Mouse (Mus musculus) limb, embryonic 13.5 days (tissue): Measurements from ENCODE around the gene Maml2. TPM values are rescaled to one million over a fixed set of nuclear protein-coding genes. Genes with fewer than 3 reads are reported as not detected.

Experiments
- ATAC-seq: fragments of 200-750 bp; cut with Nextera tagmentation; 2 replicates; pipeline ENCODE4 v1.8.0; 2017; ENCODE audit warnings: low read depth, moderate number of reproducible peaks, moderate TSS enrichment; ENCODE audit not compliant: low FRiP score
- H3K27ac ChIP-seq: fragments of 300-500 bp; sonication (generic); 2 replicates; pipeline ENCODE4 v1.5.1; 2015; ENCODE audit warnings: inconsistent platforms, mild to moderate bottlenecking, moderate library complexity
- H3K27me3 ChIP-seq: fragments of 300-500 bp; sonication (generic); 2 replicates; pipeline ENCODE4 v1.6.1; 2015; ENCODE audit warnings: mild to moderate bottlenecking, inconsistent platforms
- H3K36me3 ChIP-seq: fragments of 300-500 bp; sonication (generic); 2 replicates; pipeline ENCODE4 v1.6.1; 2015; ENCODE audit warnings: inconsistent platforms, mild to moderate bottlenecking, moderate library complexity
- H3K4me1 ChIP-seq: fragments of 300-500 bp; sonication (generic); 2 replicates; pipeline ENCODE4 v1.6.1; 2015; ENCODE audit warnings: inconsistent platforms
- H3K4me2 ChIP-seq: fragments of 300-500 bp; sonication (generic); replicated peaks from 2 replicates; pipeline ENCODE4 v1.6.1; 2015; ENCODE audit warnings: inconsistent platforms, mild to moderate bottlenecking, moderate library complexity
- H3K4me3 ChIP-seq: fragments of 300-500 bp; sonication (generic); 2 replicates; pipeline ENCODE4 v1.5.1; 2015; ENCODE audit warnings: moderate library complexity, mild to moderate bottlenecking, inconsistent platforms
- H3K9ac ChIP-seq: fragments of 300-500 bp; sonication (generic); 2 replicates; pipeline ENCODE4 v1.6.1; 2015; ENCODE audit warnings: mild to moderate bottlenecking, inconsistent platforms
- H3K9me3 ChIP-seq: fragments of 300-500 bp; sonication (generic); 2 replicates; pipeline ENCODE4 v1.6.1; 2016; ENCODE audit warnings: inconsistent platforms
- WGBS: fragments of 180-500 bp; shearing (Covaris S2); methylation state at CpG from one replicate; pipeline ENCODE4 v1.1.7; 2015; 5-methylcytosine and 5-hydroxymethylcytosine counted together
- polyA plus RNA-seq: library from polyadenylated mRNA; unstranded; fragments of >200 nt; fragmentation: Nextera tagmentation; extraction: Ambion mirVana; gene quantifications from 2 replicates; pipeline ENCODE4 v1.2.1, GENCODE M21; 2015

The Maml2 gene
- polyA plus RNA-seq, 1 experiment from 2014 or later: 15.9 TPM

GRCm38 (mm10) chr9:13433501-13434090 lies 135.8 kb downstream of the Maml2 start:
- Histone ChIP-seq H3K9ac (no peak overlapping the region), H3K4me3 (no peak overlapping the region), H3K4me2 (no peak overlapping the region), H3K4me1 (peaks cover 36% of the 10 kb centered on the region), H3K9me3 (peaks cover 3% of the 10 kb centered on the region; the same call in 1 of the 2 replicates), H3K27ac (no peak overlapping the region), H3K27me3 (no peaks in the 10 kb centered on the region), H3K36me3 (no peaks in the 10 kb centered on the region)
- ATAC-seq: no peak
- WGBS: 80% methylated on average over 6 of the region's 6 CpGs

- no peak overlapping the region for H3K27ac ChIP-seq
- H3K9ac ChIP-seq: no peak overlapping the region
- H3K27me3 ChIP-seq: no peaks in the 10 kb centered on the region
- peaks cover 3% of the 10 kb centered on the region; the same call in 1 of the 2 replicates for H3K9me3 ChIP-seq
- peaks cover 3% of the 10 kb centered on the region; the same call in 1 of the 2 replicates for H3K4me1 ChIP-seq
- no peaks in the 10 kb centered on the region for H3K36me3 ChIP-seq
- 89% methylated on average over 6 of the region's 6 CpGs for WGBS
- no peak for ATAC-seq
- no peak overlapping the region for H3K4me2 ChIP-seq
- H3K4me3 ChIP-seq: no peak overlapping the region
Measured at GRCm38 (mm10) chr9:13440911-13441310, 143.2 kb downstream of the Maml2 start.

- peaks cover 3% of the 10 kb centered on the region; the same call in 1 of the 2 replicates for H3K9me3 ChIP-seq
- ATAC-seq: no peak
- H3K4me2 ChIP-seq: no peak overlapping the region
- 0 out of 2 replicates have a peak, but pooled peaks cover 5% of the 10 kb centered on the region for H3K4me1 ChIP-seq
- H3K27ac ChIP-seq: no peak overlapping the region
- no peaks in the 10 kb centered on the region for H3K27me3 ChIP-seq
- 83% methylated on average over 13 of the region's 13 CpGs for WGBS
- no peak overlapping the region for H3K9ac ChIP-seq
- H3K4me3 ChIP-seq: no peak overlapping the region
- no peaks in the 10 kb centered on the region for H3K36me3 ChIP-seq
Measured at GRCm38 (mm10) chr9:13442012-13442735, 144.4 kb downstream of the Maml2 start.

GRCm38 (mm10) chr9:13443484-13444211 lies 145.9 kb downstream of the Maml2 start:
- Histone ChIP-seq H3K4me3 (no peak overlapping the region), H3K27me3 (no peaks in the 10 kb centered on the region)
- 28% methylated on average over 1 of the region's 1 CpGs for WGBS

GRCm38 (mm10) chr9:13446236-13446635 lies 148.5 kb downstream of the Maml2 start:
- H3K4me2 ChIP-seq: no peak overlapping the region
- H3K27ac ChIP-seq: no peak overlapping the region
- no peaks in the 10 kb centered on the region for H3K36me3 ChIP-seq
- peaks cover 30% of the 10 kb centered on the region for H3K4me1 ChIP-seq
- ATAC-seq: no peak
- no peak overlapping the region for H3K4me3 ChIP-seq
- no peaks in the 10 kb centered on the region for H3K27me3 ChIP-seq
- H3K9me3 ChIP-seq: no peaks in the 10 kb centered on the region
- no peak overlapping the region for H3K9ac ChIP-seq
- 70% methylated on average over 1 of the region's 1 CpGs for WGBS

More at GRCm38 (mm10) chr9:13443484-13444211, 145.9 kb downstream of the Maml2 start:
- Histone ChIP-seq H3K36me3 (no peaks in the 10 kb centered on the region), H3K27ac (no peak overlapping the region), H3K9ac (no peak overlapping the region), H3K4me1 (peaks cover 14% of the 10 kb centered on the region), H3K4me2 (no peak overlapping the region), H3K9me3 (no peaks in the 10 kb centered on the region)
- no peak for ATAC-seq

- no peak within 1 kb of the TSS for H3K4me3 ChIP-seq
- no peaks in the 10 kb centered on the region for H3K36me3 ChIP-seq
- H3K27me3 ChIP-seq: no peaks in the 10 kb centered on the region
- H3K27ac ChIP-seq: no peak within 1 kb of the TSS
- peaks cover 30% of the 10 kb centered on the region for H3K4me1 ChIP-seq
- H3K4me2 ChIP-seq: no peak within 1 kb of the TSS
- H3K9me3 ChIP-seq: no peaks in the 10 kb centered on the region
- WGBS: 69% methylated on average over 4 of the region's 4 CpGs
- ATAC-seq: no peak
- no peak within 1 kb of the TSS for H3K9ac ChIP-seq
Measured at GRCm38 (mm10) chr9:13446703-13447285, 149.0 kb downstream of the Maml2 start, which contains the start of gene Gm17571. Gene Gm17571, minus strand, starts transcription at chr9:13446753.

GRCm38 (mm10) chr9:13448716-13449115 lies 151.0 kb downstream of the Maml2 start:
- 69% methylated on average over 3 of the region's 3 CpGs for WGBS
- H3K9ac ChIP-seq: no peak overlapping the region
- peaks cover 30% of the 10 kb centered on the region for H3K4me1 ChIP-seq
- no peak overlapping the region for H3K4me3 ChIP-seq
- H3K27ac ChIP-seq: peak overlapping the region; percentile 58; the same call in 1 of the 2 replicates
- no peak overlapping the region for H3K4me2 ChIP-seq
- no peaks in the 10 kb centered on the region for H3K27me3 ChIP-seq
- peak; percentile 75 for ATAC-seq
- H3K36me3 ChIP-seq: no peaks in the 10 kb centered on the region
- H3K9me3 ChIP-seq: no peaks in the 10 kb centered on the region

- WGBS: 37% methylated on average over 7 of the region's 7 CpGs
- peak; percentile 59 for ATAC-seq
- peak overlapping the region; percentile 58; the same call in 1 of the 2 replicates for H3K27ac ChIP-seq
Measured at GRCm38 (mm10) chr9:13454651-13455123, 156.9 kb downstream of the Maml2 start.

GRCm38 (mm10) chr9:13455231-13455630 lies 157.5 kb downstream of the Maml2 start:
- Histone ChIP-seq H3K4me2 (no peak overlapping the region), H3K27ac (peak overlapping the region; percentile 58; the same call in 1 of the 2 replicates)
- WGBS: 67% methylated on average over 1 of the region's 1 CpGs

More at GRCm38 (mm10) chr9:13454651-13455123, 156.9 kb downstream of the Maml2 start:
- Histone ChIP-seq H3K36me3 (no peaks in the 10 kb centered on the region), H3K9me3 (no peaks in the 10 kb centered on the region), H3K4me2 (peak overlapping the region; percentile 21; the same call in 1 of the 2 replicates), H3K9ac (no peak overlapping the region), H3K4me1 (peaks cover 29% of the 10 kb centered on the region), H3K27me3 (no peaks in the 10 kb centered on the region), H3K4me3 (no peak overlapping the region)

GRCm38 (mm10) chr9:13457774-13458173 lies 160.0 kb downstream of the Maml2 start:
- H3K27ac ChIP-seq: no peak overlapping the region
- H3K9me3 ChIP-seq: no peaks in the 10 kb centered on the region
- no peak overlapping the region for H3K4me2 ChIP-seq
- H3K4me3 ChIP-seq: no peak overlapping the region
- no peak overlapping the region for H3K9ac ChIP-seq
- no peaks in the 10 kb centered on the region for H3K36me3 ChIP-seq
- H3K4me1 ChIP-seq: peaks cover 34% of the 10 kb centered on the region
- no peaks in the 10 kb centered on the region for H3K27me3 ChIP-seq
- WGBS: 74% methylated on average over 6 of the region's 6 CpGs
- ATAC-seq: no peak

More at GRCm38 (mm10) chr9:13455231-13455630, 157.5 kb downstream of the Maml2 start:
- Histone ChIP-seq H3K4me3 (no peak overlapping the region), H3K4me1 (peaks cover 31% of the 10 kb centered on the region), H3K36me3 (no peaks in the 10 kb centered on the region), H3K9ac (no peak overlapping the region), H3K9me3 (no peaks in the 10 kb centered on the region), H3K27me3 (no peaks in the 10 kb centered on the region)
- ATAC-seq: no peak

GRCm38 (mm10) chr9:13459371-13459770 lies 161.6 kb downstream of the Maml2 start:
- WGBS: 64% methylated on average over 1 of the region's 1 CpGs
- Histone ChIP-seq H3K27ac (no peak overlapping the region; the same call in 1 of the 2 replicates), H3K9me3 (no peaks in the 10 kb centered on the region), H3K4me1 (peaks cover 34% of the 10 kb centered on the region), H3K4me2 (no peak overlapping the region), H3K9ac (no peak overlapping the region), H3K27me3 (no peaks in the 10 kb centered on the region), H3K4me3 (no peak overlapping the region), H3K36me3 (no peaks in the 10 kb centered on the region)
- ATAC-seq: no peak
